Mouse (Mus musculus): ENCODE data around the gene Rgcc.

DNA sequence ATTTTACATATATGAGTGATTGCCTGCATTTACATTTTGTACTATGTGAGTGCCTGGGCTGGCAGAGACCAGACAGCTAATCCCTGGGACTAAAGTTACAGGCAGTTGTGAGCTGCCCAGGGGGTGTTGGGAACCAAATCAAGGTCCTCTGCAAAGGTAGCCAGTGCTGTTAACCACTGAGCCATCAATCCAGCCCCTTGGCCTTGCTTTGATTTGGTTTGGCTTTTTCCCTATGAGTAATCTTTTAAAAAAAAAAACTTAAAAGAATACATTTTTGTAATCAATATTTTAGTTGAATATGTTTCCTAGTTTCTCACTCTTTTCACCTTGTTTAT, 59.1 kb downstream of the Rgcc start:
- no peak for TF ChIP-seq POLR2A (IDR thresholded peaks at IDR 0.05; ENCODE audit: borderline replicate concordance, low read depth, low read length)
- TF ChIP-seq CTCF (IDR thresholded peaks at IDR 0.05; ENCODE audit: low read depth, low read length): no peak

Measured in bone marrow macrophage, adult 2 months (primary cell).